ENCODE assay signal across 9 mouse cellular contexts in the genomic region with DNA sequence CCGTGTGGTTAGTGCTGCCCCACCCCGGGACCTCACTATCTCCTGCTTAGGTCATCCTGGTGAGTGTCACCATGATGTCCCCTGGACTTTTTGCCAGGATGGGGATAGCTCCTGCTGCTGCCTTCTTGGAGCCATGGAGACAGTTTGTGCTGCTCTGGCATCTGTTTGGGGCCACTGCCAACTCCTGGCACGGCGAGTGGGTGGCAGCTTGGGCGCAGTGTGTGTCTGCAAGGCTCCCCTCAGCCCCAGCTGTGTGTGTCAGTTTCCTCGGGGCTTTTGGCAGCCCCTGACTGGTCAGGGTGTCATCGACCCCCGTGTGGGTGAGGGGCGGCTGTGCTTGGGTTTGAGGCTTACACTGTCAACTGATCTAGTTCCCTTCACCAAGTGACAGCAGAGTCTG. TPM values are rescaled to one million over a fixed set of nuclear protein-coding genes. Genes with fewer than 3 reads are reported as not detected.
DNase-seq lines count a peak whose midpoint lies in the region; ATAC-seq lines count a peak whose summit lies in the region.
"Had no signal": no experiment of that assay in that cellular context is flagged by ENCODE, and none has a peak within 500 bp of the region (broad histone marks: within the 10 kb centered on the region; RNA-seq: fewer than 3 reads in every experiment).

No protein-coding gene starts in this region.

- peak; percentile 85 for ATAC-seq in hindbrain, embryonic 16.5 days

- no peak overlapping the region for H3K9ac ChIP-seq in hindbrain, embryonic 16.5 days (ENCODE audit: low read depth, low read length)
- H3K9ac ChIP-seq: liver, embryonic 14.5 days; stomach, embryonic 15.5 days had no signal

- no peaks in the 10 kb centered on the region for H3K9me3 ChIP-seq in hindbrain, embryonic 16.5 days (ENCODE audit: control insufficient read depth, low read length)
- H3K9me3 ChIP-seq: stomach, embryonic 15.5 days had no signal

- intact Hi-C loops in left cerebral cortex, postnatal 25 days (cut with DNase I), result no loop called here

- H3K27me3 ChIP-seq in hindbrain, embryonic 16.5 days (replicated peaks; ENCODE audit: control insufficient read depth, insufficient read depth, low read length), result no peaks in the 10 kb centered on the region
- H3K27me3 ChIP-seq: stomach, embryonic 15.5 days had no signal

- H3K4me1 ChIP-seq in hindbrain, embryonic 16.5 days (ENCODE audit: control insufficient read depth, insufficient read depth, low read depth, low read length), result peaks cover 24% of the 10 kb centered on the region
- H3K4me1 ChIP-seq: stomach, embryonic 15.5 days had no signal

- H3K27ac ChIP-seq in hindbrain, embryonic 16.5 days (ENCODE audit: low read depth, low read length), result no peak overlapping the region
- H3K27ac ChIP-seq: liver, embryonic 14.5 days; stomach, embryonic 15.5 days had no signal

- no peak overlapping the region for H3K4me2 ChIP-seq in hindbrain, embryonic 16.5 days (ENCODE audit: low read length)
- H3K4me2 ChIP-seq: stomach, embryonic 15.5 days had no signal

- no peak overlapping the region for H3K4me3 ChIP-seq in hindbrain, embryonic 16.5 days (ENCODE audit: low read length)
- H3K4me3 ChIP-seq: stomach, embryonic 15.5 days had no signal

- DNase-seq in Muller cell, postnatal 12 days (ENCODE audit: inconsistent ontology term), result peak; percentile 54
- DNase-seq in cerebellum, adult 11-12 months, result peak; percentile 86
- peak; percentile 73 to 87 for DNase-seq in left cerebral cortex, postnatal 25 days (ENCODE audit: low spot score in 2 of 2)
- no peak for DNase-seq in adrenal gland, postnatal 25 days
- DNase-seq in thymus, adult 18-20 months, result no peak
- no peak for DNase-seq in embryo, embryonic 9.5 days (ENCODE audit: extremely low spot score)

- WGBS in hindbrain, embryonic 16.5 days, result 66% methylated on average over 9 of the region's 9 CpGs

- no peaks in the 10 kb centered on the region for H3K36me3 ChIP-seq in hindbrain, embryonic 16.5 days (ENCODE audit: control insufficient read depth, insufficient read depth, low read length)
- H3K36me3 ChIP-seq: stomach, embryonic 15.5 days had no signal

RNA-seq across cellular contexts. Expression of gene Tunar, which starts 20.6 kb away (rescaled TPM):
- polyA plus RNA-seq in hindbrain, embryonic 16.5 days (2015; fragmentation: Nextera tagmentation; extraction: Ambion mirVana), result 26.3 and 28.6 TPM in 2 replicates
- 10 to 100 TPM; 11.1 to 12.1 TPM for total RNA-seq in left cerebral cortex, postnatal 25 days (2021)
- total RNA-seq in adrenal gland, postnatal 25 days (2021), result 0.49 and 0.81 TPM in 2 replicates
- polyA plus RNA-seq: liver, embryonic 14.5 days had no signal

Comparison
In these comparisons a context has a peak if more than half of its experiments do, and no peak if none do; other contexts are left out.
1. DNase-seq: peak in Muller cell, postnatal 12 days (single experiment), cerebellum, adult 11-12 months (single experiment) and left cerebral cortex, postnatal 25 days (2 of 2); none in adrenal gland, postnatal 25 days (single experiment), thymus, adult 18-20 months (0 of 2) and embryo, embryonic 9.5 days (single experiment).